Mouse (Mus musculus): ENCODE data around the gene Kcnk15. TPM values are rescaled to one million over a fixed set of nuclear protein-coding genes. Genes with fewer than 3 reads are reported as not detected.
A peak's percentile ranks its signal among the peaks of the same experiment; 100 is the strongest.

Kcnk15 gene
- polyA plus RNA-seq, 1 experiment from 2014 or later: not detected

GRCm38 (mm10) chr2:163831163-163831562 lies 22.3 kb upstream of the Kcnk15 start:
- Histone ChIP-seq H3K27ac (no peak overlapping the region), H3K9ac (replicated peaks) (no peak overlapping the region), H3K27me3 (no peaks in the 10 kb centered on the region), H3K36me3 (no peaks in the 10 kb centered on the region), H3K4me2 (no peak overlapping the region), H3K4me3 (replicated peaks) (no peak overlapping the region), H3K9me3 (no peaks in the 10 kb centered on the region), H3K4me1 (replicated peaks) (no peaks in the 10 kb centered on the region)
- whole genome bisulfite sequencing: 50% methylated on average over 1 of the region's 1 CpGs
- no peak for ATAC-seq (ENCODE audit: insufficient number of reproducible peaks, insufficient read depth, low FRiP score, low TSS enrichment, low read depth)

GRCm38 (mm10) chr2:163838043-163838442 lies 15.4 kb upstream of the Kcnk15 start:
- Histone ChIP-seq H3K27me3 (peaks cover 4% of the 10 kb centered on the region; the same call in 1 of the 2 replicates), H3K4me1 (replicated peaks) (no peaks in the 10 kb centered on the region), H3K4me2 (no peak overlapping the region), H3K27ac (no peak overlapping the region), H3K36me3 (no peaks in the 10 kb centered on the region), H3K9me3 (no peaks in the 10 kb centered on the region), H3K9ac (replicated peaks) (no peak overlapping the region), H3K4me3 (replicated peaks) (no peak overlapping the region)
- ATAC-seq (ENCODE audit: insufficient number of reproducible peaks, insufficient read depth, low FRiP score, low TSS enrichment, low read depth): no peak
- 21% methylated on average over 9 of the region's 9 CpGs for WGBS

GRCm38 (mm10) chr2:163839519-163839918 lies 13.9 kb upstream of the Kcnk15 start:
- Histone ChIP-seq H3K36me3 (no peaks in the 10 kb centered on the region), H3K27ac (no peak overlapping the region), H3K4me1 (replicated peaks) (no peaks in the 10 kb centered on the region), H3K4me2 (no peak overlapping the region), H3K4me3 (replicated peaks) (no peak overlapping the region), H3K9ac (replicated peaks) (no peak overlapping the region), H3K9me3 (no peaks in the 10 kb centered on the region), H3K27me3 (peaks cover 4% of the 10 kb centered on the region; the same call in 1 of the 2 replicates)
- ATAC-seq (ENCODE audit: insufficient number of reproducible peaks, insufficient read depth, low FRiP score, low TSS enrichment, low read depth): no peak
- WGBS: 74% methylated on average over 6 of the region's 6 CpGs

- no peak overlapping the region for H3K4me2 ChIP-seq
- H3K27ac ChIP-seq: no peak overlapping the region
- no peak overlapping the region for H3K9ac ChIP-seq (replicated peaks)
- H3K4me3 ChIP-seq (replicated peaks): no peak overlapping the region
- no peaks in the 10 kb centered on the region for H3K9me3 ChIP-seq
- no peaks in the 10 kb centered on the region for H3K36me3 ChIP-seq
- WGBS: 76% methylated on average over 4 of the region's 4 CpGs
- no peak for ATAC-seq (ENCODE audit: insufficient number of reproducible peaks, insufficient read depth, low FRiP score, low TSS enrichment, low read depth)
- H3K4me1 ChIP-seq (replicated peaks): no peaks in the 10 kb centered on the region
- peaks cover 4% of the 10 kb centered on the region; the same call in 1 of the 2 replicates for H3K27me3 ChIP-seq
Observed at GRCm38 (mm10) chr2:163842043-163842442, 11.4 kb upstream of the Kcnk15 start.

- H3K27ac ChIP-seq: no peak overlapping the region
- H3K9ac ChIP-seq (replicated peaks): no peak overlapping the region
- H3K4me2 ChIP-seq: no peak overlapping the region
- no peak overlapping the region for H3K4me3 ChIP-seq (replicated peaks)
- WGBS: 80% methylated on average over 6 of the region's 6 CpGs
- H3K9me3 ChIP-seq: no peaks in the 10 kb centered on the region
- H3K36me3 ChIP-seq: no peaks in the 10 kb centered on the region
- no peak for ATAC-seq (ENCODE audit: insufficient number of reproducible peaks, insufficient read depth, low FRiP score, low TSS enrichment, low read depth)
- peaks cover 11% of the 10 kb centered on the region for H3K4me1 ChIP-seq (replicated peaks)
- H3K27me3 ChIP-seq: peaks cover 97% of the 10 kb centered on the region
Observed at GRCm38 (mm10) chr2:163857233-163857632, 3.8 kb downstream of the Kcnk15 start.

GRCm38 (mm10) chr2:163858254-163858947 lies 5.0 kb downstream of the Kcnk15 start:
- WGBS: 17% methylated on average over 50 of the region's 50 CpGs
- Histone ChIP-seq H3K27ac (no peak overlapping the region), H3K4me2 (peak overlapping the region; percentile 31; the same call in 1 of the 2 replicates), H3K4me1 (replicated peaks) (peaks cover 10% of the 10 kb centered on the region), H3K9ac (replicated peaks) (no peak overlapping the region), H3K27me3 (peaks cover 99% of the 10 kb centered on the region), H3K36me3 (no peaks in the 10 kb centered on the region), H3K9me3 (no peaks in the 10 kb centered on the region), H3K4me3 (replicated peaks) (peak overlapping the region; percentile 10)
- no peak for ATAC-seq (ENCODE audit: insufficient number of reproducible peaks, insufficient read depth, low FRiP score, low TSS enrichment, low read depth)

GRCm38 (mm10) chr2:163865311-163865710 lies 11.9 kb downstream of the Kcnk15 start:
- Histone ChIP-seq H3K4me1 (replicated peaks) (peaks cover 10% of the 10 kb centered on the region), H3K27me3 (peaks cover 56% of the 10 kb centered on the region), H3K36me3 (no peaks in the 10 kb centered on the region), H3K4me2 (no peak overlapping the region), H3K9ac (replicated peaks) (no peak overlapping the region), H3K27ac (no peak overlapping the region), H3K9me3 (no peaks in the 10 kb centered on the region), H3K4me3 (replicated peaks) (no peak overlapping the region)
- WGBS: 94% methylated on average over 5 of the region's 5 CpGs
- no peak for ATAC-seq (ENCODE audit: insufficient number of reproducible peaks, insufficient read depth, low FRiP score, low TSS enrichment, low read depth)

- H3K4me3 ChIP-seq (replicated peaks): no peak overlapping the region
- H3K9ac ChIP-seq (replicated peaks): no peak overlapping the region
- no peak overlapping the region for H3K4me2 ChIP-seq
- WGBS: 29% methylated on average over 9 of the region's 9 CpGs
- no peaks in the 10 kb centered on the region for H3K36me3 ChIP-seq
- no peaks in the 10 kb centered on the region for H3K9me3 ChIP-seq
- H3K27ac ChIP-seq: no peak overlapping the region
- H3K4me1 ChIP-seq (replicated peaks): peaks cover 10% of the 10 kb centered on the region
- peaks cover 50% of the 10 kb centered on the region for H3K27me3 ChIP-seq
- ATAC-seq (ENCODE audit: insufficient number of reproducible peaks, insufficient read depth, low FRiP score, low TSS enrichment, low read depth): no peak
Observed at GRCm38 (mm10) chr2:163866061-163866460, 12.6 kb downstream of the Kcnk15 start.

- Histone ChIP-seq H3K27ac (no peak overlapping the region), H3K4me2 (no peak overlapping the region), H3K27me3 (peaks cover 18% of the 10 kb centered on the region), H3K4me3 (replicated peaks) (no peak overlapping the region), H3K9me3 (no peaks in the 10 kb centered on the region), H3K4me1 (replicated peaks) (peaks cover 10% of the 10 kb centered on the region), H3K9ac (replicated peaks) (no peak overlapping the region), H3K36me3 (no peaks in the 10 kb centered on the region)
- WGBS: 55% methylated on average over 5 of the region's 5 CpGs
- ATAC-seq (ENCODE audit: insufficient number of reproducible peaks, insufficient read depth, low FRiP score, low TSS enrichment, low read depth): no peak
Observed at GRCm38 (mm10) chr2:163869783-163870182, 16.3 kb downstream of the Kcnk15 start.

- Histone ChIP-seq H3K9ac (replicated peaks) (no peak overlapping the region), H3K27ac (no peak overlapping the region), H3K27me3 (peaks cover 25% of the 10 kb centered on the region), H3K9me3 (no peaks in the 10 kb centered on the region), H3K4me2 (no peak overlapping the region), H3K36me3 (no peaks in the 10 kb centered on the region), H3K4me1 (replicated peaks) (peaks cover 5% of the 10 kb centered on the region), H3K4me3 (replicated peaks) (no peak overlapping the region)
- no peak for ATAC-seq (ENCODE audit: insufficient number of reproducible peaks, insufficient read depth, low FRiP score, low TSS enrichment, low read depth)
- WGBS: 81% methylated on average over 4 of the region's 4 CpGs
Observed at GRCm38 (mm10) chr2:163871266-163871665, 17.8 kb downstream of the Kcnk15 start.

GRCm38 (mm10) chr2:163871906-163872305 lies 18.5 kb downstream of the Kcnk15 start:
- H3K27me3 ChIP-seq: peaks cover 25% of the 10 kb centered on the region
- no peak overlapping the region for H3K4me3 ChIP-seq (replicated peaks)
- H3K9ac ChIP-seq (replicated peaks): no peak overlapping the region
- H3K27ac ChIP-seq: no peak overlapping the region
- H3K4me1 ChIP-seq (replicated peaks): peaks cover 3% of the 10 kb centered on the region; the same call in 1 of the 2 replicates
- H3K9me3 ChIP-seq: no peaks in the 10 kb centered on the region
- no peak overlapping the region for H3K4me2 ChIP-seq
- ATAC-seq (ENCODE audit: insufficient number of reproducible peaks, insufficient read depth, low FRiP score, low TSS enrichment, low read depth): no peak
- H3K36me3 ChIP-seq: no peaks in the 10 kb centered on the region
- WGBS: 50% methylated on average over 3 of the region's 3 CpGs

GRCm38 (mm10) chr2:163874877-163875276 lies 21.4 kb downstream of the Kcnk15 start:
- ATAC-seq (ENCODE audit: insufficient number of reproducible peaks, insufficient read depth, low FRiP score, low TSS enrichment, low read depth): no peak

More at GRCm38 (mm10) chr2:163874877-163875276, 21.4 kb downstream of the Kcnk15 start:
- Histone ChIP-seq H3K4me2 (no peak overlapping the region), H3K9ac (replicated peaks) (no peak overlapping the region), H3K27me3 (peaks cover 20% of the 10 kb centered on the region), H3K36me3 (no peaks in the 10 kb centered on the region), H3K27ac (no peak overlapping the region), H3K4me3 (replicated peaks) (no peak overlapping the region), H3K9me3 (no peaks in the 10 kb centered on the region), H3K4me1 (replicated peaks) (peaks cover 1% of the 10 kb centered on the region; the same call in 1 of the 2 replicates)
- WGBS: 49% methylated on average over 5 of the region's 5 CpGs
